Mouse (Mus musculus): ENCODE data around the gene Trmt10c.

GRCm38 (mm10) chr16:56071317-56072232 lies 34.0 kb upstream of the Trmt10c start:
- TF ChIP-seq CTCF (IDR thresholded peaks at IDR 0.05; ENCODE audit: extremely low read depth, insufficient read depth, insufficient read length, insufficient replicate concordance) (no peak), POLR2A (IDR thresholded peaks at IDR 0.05; ENCODE audit: low read depth, low read length) (no peak)

Measured in spleen, adult 2 months (tissue).